Mouse (Mus musculus) midbrain, embryonic 10.5 days (tissue): Measurements from ENCODE around the gene Olfr849. TPM values are rescaled to one million over a fixed set of nuclear protein-coding genes. Genes with fewer than 3 reads are reported as not detected.

Experiments used
- DNase-seq: peaks from one replicate; pipeline ENCODE4 v3.0.0-alpha.2; 2017; ENCODE audit warnings: low spot score
- H3K27ac ChIP-seq: fragments of 300-500 bp; sonication (generic); replicated peaks from 2 replicates; pipeline ENCODE4 v1.5.1; 2016; ENCODE audit warnings: mild to moderate bottlenecking
- H3K27me3 ChIP-seq: fragments of 300-500 bp; sonication (generic); 2 replicates; pipeline ENCODE4 v1.6.1; 2016; ENCODE audit warnings: low read depth, mild to moderate bottlenecking; ENCODE audit not compliant: poor library complexity, severe bottlenecking
- H3K36me3 ChIP-seq: fragments of 300-500 bp; sonication (generic); 2 replicates; pipeline ENCODE4 v1.6.1; 2016; ENCODE audit warnings: mild to moderate bottlenecking, moderate library complexity
- H3K4me1 ChIP-seq: fragments of 300-500 bp; sonication (generic); 2 replicates; pipeline ENCODE4 v1.6.1; 2016
- H3K4me3 ChIP-seq: fragments of 300-500 bp; sonication (generic); 2 replicates; pipeline ENCODE4 v1.5.1; 2016; ENCODE audit warnings: mild to moderate bottlenecking, moderate library complexity
- H3K9me3 ChIP-seq: fragments of 300-500 bp; sonication (generic); replicated peaks from 2 replicates; pipeline ENCODE4 v1.6.1; 2016; ENCODE audit warnings: mild to moderate bottlenecking
- WGBS: fragments of 180-500 bp; shearing (Covaris S2); methylation state at CpG from one replicate; pipeline ENCODE4 v1.1.7; 2016; 5-methylcytosine and 5-hydroxymethylcytosine counted together
- polyA plus RNA-seq: library from polyadenylated mRNA; unstranded; fragments of >200 nt; fragmentation: Nextera tagmentation; extraction: Ambion mirVana; gene quantifications from 2 replicates; pipeline ENCODE4 v1.2.1, GENCODE M21; 2016

Olfr849 gene
- not detected in 2 replicates for polyA plus RNA-seq

DNA sequence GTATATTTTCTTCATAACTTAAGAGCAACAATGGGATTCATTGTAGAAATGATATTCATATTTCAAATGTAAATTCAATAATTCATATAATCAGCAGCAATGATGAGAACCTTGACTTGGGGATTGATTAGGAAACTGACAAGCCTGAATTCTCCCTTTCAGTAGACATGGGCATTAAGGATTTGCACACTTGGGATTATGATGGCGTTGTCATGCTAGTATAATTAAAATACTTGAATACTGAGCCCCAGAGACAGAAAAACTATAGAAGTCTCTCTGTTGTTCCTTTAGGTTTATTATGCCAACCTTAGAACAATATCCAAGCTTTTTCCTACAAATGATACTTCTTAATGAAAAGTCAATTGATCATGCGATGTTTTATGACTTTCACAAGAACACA, at the start of gene Olfr849:
Gene Olfr849 (plus strand): TSS at position 301 of the 400 bp plus-strand sequence.
- H3K36me3 ChIP-seq: no peaks in the 10 kb centered on the region
- H3K27me3 ChIP-seq: no peaks in the 10 kb centered on the region
- peaks cover 52% of the 10 kb centered on the region for H3K9me3 ChIP-seq

DNA sequence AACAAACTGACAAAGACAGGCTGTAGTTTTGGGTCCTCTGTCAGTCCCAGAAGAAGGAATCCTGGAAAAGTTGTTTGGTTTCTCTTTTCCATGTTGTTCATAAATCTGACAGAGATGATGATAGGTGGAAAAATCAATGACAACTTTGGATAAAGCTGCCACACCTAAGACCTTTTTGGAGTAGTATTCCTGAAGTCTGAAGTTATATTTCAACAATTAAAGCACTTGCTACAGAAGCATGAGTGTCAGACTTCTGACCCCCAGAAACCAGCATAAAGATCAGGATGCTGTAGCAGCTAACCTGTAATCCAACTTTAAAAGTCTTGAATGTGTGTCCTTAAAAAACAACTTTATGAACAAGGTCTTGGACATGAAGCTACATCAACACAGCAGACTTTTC, 38.1 kb downstream of the Olfr849 start, which contains the start of gene Olfr850:
Gene Olfr850 (minus strand): TSS at position 101 of the 400 bp plus-strand sequence.
- H3K27me3 ChIP-seq: no peaks in the 10 kb centered on the region
- no peak for DNase-seq

More for the DNA sequence above, at the start of gene Olfr849:
- H3K4me1 ChIP-seq: no peaks in the 10 kb centered on the region
- DNase-seq: no peak
- H3K4me3 ChIP-seq: no peak within 1 kb of the TSS
- 89% methylated on average over 2 of the region's 2 CpGs for WGBS
- H3K27ac ChIP-seq: no peak within 1 kb of the TSS

DNA sequence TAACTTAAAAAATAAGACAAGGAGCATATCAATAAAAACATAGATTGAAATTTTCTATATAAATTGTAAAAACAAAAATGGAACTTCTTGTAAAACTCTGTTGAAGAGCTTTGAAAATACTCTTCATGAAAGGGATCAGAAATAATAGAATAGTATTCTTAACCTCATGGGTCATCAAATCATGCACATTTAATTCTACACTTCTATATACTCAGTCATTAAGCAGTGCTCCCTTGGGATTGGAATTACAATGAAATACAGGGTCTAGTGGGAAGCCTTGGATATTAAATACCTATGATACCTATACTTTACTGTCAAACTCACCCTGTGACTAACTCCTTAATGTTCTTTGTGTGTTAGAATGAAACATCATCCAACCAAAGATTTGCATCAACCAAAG, 52.9 kb downstream of the Olfr849 start, which contains the start of gene Olfr851:
Gene Olfr851 (plus strand): TSS at position 301 of the 400 bp plus-strand sequence.
- no peak within 1 kb of the TSS for H3K4me3 ChIP-seq
- no peaks in the 10 kb centered on the region for H3K27me3 ChIP-seq
- no peaks in the 10 kb centered on the region for H3K4me1 ChIP-seq
- H3K27ac ChIP-seq: no peak within 1 kb of the TSS
- DNase-seq: no peak
- no peaks in the 10 kb centered on the region for H3K36me3 ChIP-seq
- H3K9me3 ChIP-seq: peaks cover 31% of the 10 kb centered on the region

More for the DNA sequence above, 38.1 kb downstream of the Olfr849 start, which contains the start of gene Olfr850:
- Histone ChIP-seq H3K9me3 (peaks cover 27% of the 10 kb centered on the region), H3K27ac (no peak within 1 kb of the TSS), H3K4me1 (no peaks in the 10 kb centered on the region), H3K4me3 (no peak within 1 kb of the TSS), H3K36me3 (no peaks in the 10 kb centered on the region)

Other genes starting within 250 kb of the Olfr849 start
- gene Olfr843, start 188.3 kb upstream of the Olfr849 start, polyA plus RNA-seq: not detected in 2 replicates
- gene Olfr844, start 123.9 kb upstream of the Olfr849 start, polyA plus RNA-seq: not detected in 2 replicates
- not detected in 2 replicates for gene Olfr845, start 103.8 kb upstream of the Olfr849 start, polyA plus RNA-seq
- not detected in 2 replicates for gene Olfr846, start 76.3 kb upstream of the Olfr849 start, polyA plus RNA-seq
- not detected in 2 replicates for gene Olfr847, start 61.6 kb upstream of the Olfr849 start, polyA plus RNA-seq
- not detected in 2 replicates for gene Olfr850, start 38.0 kb downstream of the Olfr849 start, polyA plus RNA-seq
- not detected in 2 replicates for gene Olfr851, start 53.0 kb downstream of the Olfr849 start, polyA plus RNA-seq
- gene Olfr853, start 100.8 kb downstream of the Olfr849 start, polyA plus RNA-seq: not detected in 2 replicates
- not detected in 2 replicates for gene Olfr854, start 127.1 kb downstream of the Olfr849 start, polyA plus RNA-seq
- gene Olfr855, start 142.4 kb downstream of the Olfr849 start, polyA plus RNA-seq: not detected in 2 replicates
- 36.1 and 41.5 TPM in 2 replicates for gene Zfp317, start 181.8 kb downstream of the Olfr849 start, polyA plus RNA-seq